Comparison of ENCODE assay signal across 8 mouse cellular contexts in genomic region chr5:104460856-104461255, GRCm38 (mm10). TPM values are rescaled to one million over a fixed set of nuclear protein-coding genes. Genes with fewer than 3 reads are reported as not detected.
A peak's percentile ranks its signal among the peaks of the same experiment; 100 is the strongest.
DNase-seq lines count a peak whose midpoint lies in the region; ATAC-seq and TF ChIP-seq lines count a peak whose summit lies in the region.

No protein-coding gene starts in this region.

- no peaks in the 10 kb centered on the region for H3K27me3 ChIP-seq in hindbrain, embryonic 16.5 days (replicated peaks; ENCODE audit: control insufficient read depth, insufficient read depth, low read length)

- H3K4me1 ChIP-seq in embryonic fibroblast, embryonic 13.5 days (ENCODE audit: control insufficient read depth, insufficient read depth, low read length) = peaks cover 11% of the 10 kb centered on the region
- H3K4me1 ChIP-seq in hindbrain, embryonic 16.5 days (ENCODE audit: control insufficient read depth, insufficient read depth, low read depth, low read length) = peaks cover 16% of the 10 kb centered on the region

- no peak overlapping the region for H3K9ac ChIP-seq in hindbrain, embryonic 16.5 days (ENCODE audit: low read depth, low read length)

- no peak for ATAC-seq in hindbrain, embryonic 16.5 days
- ATAC-seq in erythroid progenitor cell, adult 5-6 weeks (replicated peaks; ENCODE audit: low FRiP score, poor library complexity, severe bottlenecking) = no peak

- peak overlapping the region; percentile 77; the same call in 1 of the 2 replicates for H3K27ac ChIP-seq in embryonic fibroblast, embryonic 13.5 days (ENCODE audit: insufficient read depth, low read length)
- H3K27ac ChIP-seq in hindbrain, embryonic 16.5 days (ENCODE audit: low read depth, low read length) = no peak overlapping the region

- TF ChIP-seq CTCF in embryonic fibroblast, embryonic 13.5 days (IDR thresholded peaks at IDR 0.05; ENCODE audit: borderline replicate concordance, insufficient read depth, low read length) = no peak

- H3K9me3 ChIP-seq in hindbrain, embryonic 16.5 days (ENCODE audit: control insufficient read depth, low read length) = no peaks in the 10 kb centered on the region

- WGBS in hindbrain, embryonic 16.5 days = 47% methylated on average over 6 of the region's 7 CpGs

- peak overlapping the region; percentile 81 for H3K4me3 ChIP-seq in embryonic fibroblast, embryonic 13.5 days (ENCODE audit: insufficient read depth, low read length)
- H3K4me3 ChIP-seq in hindbrain, embryonic 16.5 days (ENCODE audit: low read length) = peak overlapping the region; percentile 77

- intact Hi-C loops in left cerebral cortex, postnatal 10 days (cut with DNase I) = no loop called here

- peak overlapping the region; percentile 61 for H3K4me2 ChIP-seq in hindbrain, embryonic 16.5 days (ENCODE audit: low read length)

- DNase-seq in adrenal gland, adult 2 months = peak; percentile 25
- no peak for DNase-seq in adrenal gland, postnatal 36 days
- peak; percentile 10 for DNase-seq in lung, postnatal 25 days (ENCODE audit: low spot score)
- no peak for DNase-seq in left cerebral cortex, postnatal 10 days (ENCODE audit: extremely low spot score in 1 of 2, low spot score in 2 of 2)
- DNase-seq in cerebellum, adult 11 months = no peak

- no peak for TF ChIP-seq POLR2A in embryonic fibroblast, embryonic 13.5 days (IDR thresholded peaks at IDR 0.05; ENCODE audit: low read depth, low read length)

- peaks cover 11% of the 10 kb centered on the region for H3K36me3 ChIP-seq in hindbrain, embryonic 16.5 days (ENCODE audit: control insufficient read depth, insufficient read depth, low read length)

RNA-seq across cellular contexts. Expression of gene Pkd2, which starts 1.6 kb away (rescaled TPM):
- 10 to 100 TPM; 33.0 to 44.4 TPM for total RNA-seq in adrenal gland, adult 2 months (2021)
- 21.9 and 33.1 TPM in 2 replicates for polyA plus RNA-seq in adrenal gland, adult 2 months (2012; rRNA removed)
- 10 to 100 TPM; 43.4 to 44.1 TPM for total RNA-seq in adrenal gland, postnatal 36 days (2021)
- polyA plus RNA-seq in embryonic fibroblast, embryonic 13.5 days (2011; ENCODE audit: insufficient read length, low read depth, missing spikeins) = 108 and 119 TPM in 2 replicates
- polyA plus RNA-seq in hindbrain, embryonic 16.5 days (2015; fragmentation: Nextera tagmentation; extraction: Ambion mirVana) = 5.8 and 7.6 TPM in 2 replicates
- 10 to 100 TPM; 24.8 to 25.7 TPM for total RNA-seq in left cerebral cortex, postnatal 10 days (2021)
- not detected in 2 replicates for total RNA-seq in erythroid progenitor cell, adult 5-6 weeks (2015; ENCODE audit: low replicate concordance)
- 0.90 and 1.2 TPM in 2 replicates for total RNA-seq in erythroid progenitor cell, adult 5-6 weeks (2017; ENCODE audit: low replicate concordance)

RNA-seq across cellular contexts. Expression of gene Spp1, which starts 25.9 kb away (rescaled TPM):
- 100 to 1,000 TPM; 175 to 300 TPM for total RNA-seq in adrenal gland, adult 2 months (2021)
- 12.6 and 26.8 TPM in 2 replicates for polyA plus RNA-seq in adrenal gland, adult 2 months (2012; rRNA removed)
- total RNA-seq in adrenal gland, postnatal 36 days (2021) = 100 to 1,000 TPM; 126 to 196 TPM
- polyA plus RNA-seq in embryonic fibroblast, embryonic 13.5 days (2011; ENCODE audit: insufficient read length, low read depth, missing spikeins) = 2,527 and 5,389 TPM in 2 replicates
- 14.9 and 23.4 TPM in 2 replicates for polyA plus RNA-seq in hindbrain, embryonic 16.5 days (2015; fragmentation: Nextera tagmentation; extraction: Ambion mirVana)
- 10 to 100 TPM in 1 of 2 experiments, 1 to 10 TPM in 1; 6.9 to 10.1 TPM for total RNA-seq in left cerebral cortex, postnatal 10 days (2021)
- total RNA-seq in erythroid progenitor cell, adult 5-6 weeks (2015; ENCODE audit: low replicate concordance) = 1.3 and 14.8 TPM in 2 replicates
- 2.4 and 3.3 TPM in 2 replicates for total RNA-seq in erythroid progenitor cell, adult 5-6 weeks (2017; ENCODE audit: low replicate concordance)

RNA-seq across cellular contexts. Expression of gene BC005561, which starts 47.3 kb away (rescaled TPM):
- total RNA-seq in adrenal gland, adult 2 months (2021) = 10 to 100 TPM in 1 of 2 experiments, 1 to 10 TPM in 1; 6.3 to 14.3 TPM
- polyA plus RNA-seq in adrenal gland, adult 2 months (2012; rRNA removed) = 0.89 and 1.8 TPM in 2 replicates
- 10 to 100 TPM in 1 of 2 experiments, 1 to 10 TPM in 1; 8.8 to 12.6 TPM for total RNA-seq in adrenal gland, postnatal 36 days (2021)
- polyA plus RNA-seq in embryonic fibroblast, embryonic 13.5 days (2011; ENCODE audit: insufficient read length, low read depth, missing spikeins) = 6.5 and 7.2 TPM in 2 replicates
- polyA plus RNA-seq in hindbrain, embryonic 16.5 days (2015; fragmentation: Nextera tagmentation; extraction: Ambion mirVana) = 10.9 and 11.4 TPM in 2 replicates
- 10 to 100 TPM; 13.6 to 15.3 TPM for total RNA-seq in left cerebral cortex, postnatal 10 days (2021)
- total RNA-seq in erythroid progenitor cell, adult 5-6 weeks (2015; ENCODE audit: low replicate concordance) = 5.9 and 6.1 TPM in 2 replicates
- 4.2 and 5.2 TPM in 2 replicates for total RNA-seq in erythroid progenitor cell, adult 5-6 weeks (2017; ENCODE audit: low replicate concordance)

Comparison
In these comparisons a context has a peak if more than half of its experiments do, and no peak if none do; other contexts are left out.
1. DNase-seq: peak in adrenal gland, adult 2 months (single experiment) and lung, postnatal 25 days (single experiment); none in adrenal gland, postnatal 36 days (0 of 2), left cerebral cortex, postnatal 10 days (0 of 2) and cerebellum, adult 11 months (single experiment).
2. RNA of gene Pkd2, which starts 1.6 kb away (total RNA-seq): 33.0 to 44.4 TPM in adrenal gland, adult 2 months, 43.4 to 44.1 TPM in adrenal gland, postnatal 36 days and 24.8 to 25.7 TPM in left cerebral cortex, postnatal 10 days; 0.90 to 1.2 TPM in erythroid progenitor cell, adult 5-6 weeks; every median in the first group is over 10 times any median in the second.
3. RNA of gene Spp1, which starts 25.9 kb away (total RNA-seq): 175 to 300 TPM in adrenal gland, adult 2 months and 126 to 196 TPM in adrenal gland, postnatal 36 days; 6.9 to 10.1 TPM in left cerebral cortex, postnatal 10 days and 1.3 to 14.8 TPM in erythroid progenitor cell, adult 5-6 weeks; every median in the first group is over 4 times any median in the second.